Mouse (Mus musculus) layer of hippocampus, adult 8-10 months (tissue): Measurements from ENCODE around the gene Def8. TPM values are rescaled to one million over a fixed set of nuclear protein-coding genes. Genes with fewer than 3 reads are reported as not detected.

ENCODE experiments used
- DNase-seq, 2 experiments: peaks; one replicate each; pipeline ENCODE4 v3.0.0; 2022; ENCODE audit warnings: low spot score in 2 of 2
- total RNA-seq, 4 experiments: library from RNA; stranded (reverse); gene quantifications; 2 replicates each; pipeline ENCODE4 v1.2.4; 2022

The Def8 gene
- 10 to 100 TPM; 48.1 to 59.4 (median 54.5) TPM for total RNA-seq

- DNase-seq: no peak
Measured at GRCm38 (mm10) chr8:123423441-123423840, at the start of gene Def8. Gene Def8 (plus strand): TSS chr8:123423527.

DNA sequence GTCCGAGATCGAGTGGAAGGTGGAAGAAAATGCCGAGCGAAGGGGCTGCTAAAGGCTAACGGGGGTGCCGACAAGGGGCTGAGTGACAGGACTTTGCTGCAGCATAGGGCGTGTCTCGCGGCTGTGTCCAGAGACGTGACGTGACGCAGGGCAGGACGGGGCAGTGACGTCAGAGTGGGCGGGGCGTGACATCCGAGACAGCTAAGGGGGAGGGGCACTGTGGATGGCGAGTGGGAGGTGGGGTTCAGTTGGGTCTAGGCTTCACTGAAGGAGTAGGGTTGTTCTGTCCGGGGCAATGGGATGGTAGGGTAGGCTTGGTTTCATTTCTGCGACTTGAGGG lies 49.1 kb upstream of the Def8 start:
- DNase-seq: peak; percentile 90 to 93

- no peak for DNase-seq
Measured at GRCm38 (mm10) chr8:123375701-123376100, 47.6 kb upstream of the Def8 start.

DNA sequence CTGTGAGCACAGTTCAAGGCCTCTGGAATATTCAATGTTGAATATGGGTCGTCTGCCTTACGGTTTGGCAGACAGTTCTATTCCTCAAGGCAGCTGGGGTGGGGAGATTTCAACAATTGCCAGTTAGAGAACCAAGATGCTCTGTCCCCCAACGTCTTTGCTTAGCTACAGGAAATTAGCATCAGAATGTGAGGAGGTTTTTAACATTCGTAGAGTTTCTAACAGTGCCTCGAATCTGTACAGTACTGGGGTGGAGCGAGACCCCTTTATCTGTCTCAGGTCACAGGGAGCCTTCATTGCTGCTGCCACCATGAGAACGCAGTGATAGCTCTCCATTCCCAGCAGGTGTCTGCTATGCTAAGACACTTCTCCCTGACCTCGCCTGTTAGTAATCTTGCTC lies 47.2 kb upstream of the Def8 start:
- no peak for DNase-seq

GRCm38 (mm10) chr8:123381711-123382110 lies 41.6 kb upstream of the Def8 start:
- no peak for DNase-seq

DNA sequence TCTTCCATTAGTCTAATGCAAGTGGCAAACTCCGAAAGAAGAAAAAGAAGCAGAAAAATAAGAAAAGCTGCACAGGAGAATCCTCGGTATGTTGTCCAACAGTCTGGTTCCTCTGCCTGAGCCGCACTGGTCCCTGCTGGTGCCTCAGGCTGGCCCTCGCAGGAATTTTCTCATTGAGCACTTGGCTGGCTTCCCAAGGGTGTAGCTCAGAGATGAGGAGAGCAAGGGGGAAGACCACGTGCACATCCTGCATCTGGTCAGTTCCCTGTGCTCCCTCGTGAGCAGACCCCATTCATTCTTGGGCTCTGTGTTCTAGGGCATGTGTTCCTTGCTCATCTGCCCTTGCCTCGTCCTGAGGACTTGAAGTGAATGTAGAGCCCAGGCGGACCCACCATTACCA lies 40.8 kb upstream of the Def8 start:
- no peak for DNase-seq

GRCm38 (mm10) chr8:123384883-123385540 lies 38.3 kb upstream of the Def8 start:
- no peak for DNase-seq

GRCm38 (mm10) chr8:123387041-123387440 lies 36.3 kb upstream of the Def8 start:
- no peak for DNase-seq

DNA sequence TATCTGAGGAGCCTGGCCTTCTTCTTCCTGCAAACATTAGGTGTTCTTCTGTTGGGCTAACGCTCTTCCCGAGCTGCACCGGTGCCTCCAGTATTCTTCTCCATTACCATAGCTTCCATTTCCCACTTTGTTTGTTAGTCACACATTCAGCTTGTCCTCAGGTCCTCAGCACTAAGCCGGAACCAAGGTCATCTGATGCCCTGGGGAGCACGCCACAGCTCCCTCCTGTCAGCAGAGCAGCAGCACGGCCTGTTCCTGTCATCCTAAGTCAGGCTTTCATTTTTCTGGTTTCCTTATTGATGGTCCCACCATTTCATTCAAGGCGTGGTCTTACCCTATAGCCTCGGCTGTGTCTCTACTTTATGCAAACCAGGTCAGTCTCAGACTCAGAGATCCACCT lies 35.5 kb upstream of the Def8 start:
- no peak for DNase-seq

DNA sequence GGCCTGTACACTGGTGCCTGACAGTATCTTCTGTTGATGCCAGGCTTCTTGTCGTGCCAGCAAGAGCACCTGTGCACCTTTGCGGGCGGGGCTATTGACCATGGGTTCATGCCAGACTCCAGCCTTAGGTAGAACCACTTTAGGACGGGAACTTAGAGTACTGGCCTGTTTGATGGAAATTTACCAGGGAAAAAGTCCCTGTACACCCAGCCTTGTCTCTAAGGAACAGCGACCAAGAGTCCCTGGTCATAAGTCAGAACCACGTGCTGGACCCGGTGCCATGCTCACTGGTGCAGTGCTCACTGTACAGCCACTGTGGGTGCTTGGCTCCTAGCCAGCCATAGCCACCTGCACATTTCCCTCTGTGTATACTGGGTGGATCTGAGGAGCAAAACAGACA lies 34.3 kb upstream of the Def8 start:
- no peak for DNase-seq

DNA sequence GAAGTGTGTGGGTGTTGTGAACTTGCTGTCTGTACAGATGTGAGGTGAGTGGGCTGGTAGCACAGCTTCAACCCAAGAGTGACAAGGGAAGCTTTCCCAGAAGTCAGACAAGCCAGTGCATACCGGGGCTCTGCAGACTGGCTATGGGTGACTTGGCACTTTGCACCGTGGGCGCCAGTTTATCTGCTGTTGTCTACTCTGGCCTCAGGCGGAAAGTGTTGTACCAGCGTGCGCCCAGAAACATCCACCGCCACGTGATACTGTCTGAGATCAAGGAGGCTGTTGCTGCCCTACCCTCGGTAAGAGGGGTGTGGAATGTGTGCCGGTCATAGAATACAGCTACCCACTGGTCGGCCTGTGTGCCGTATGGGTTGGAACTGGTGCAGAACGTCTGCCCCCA lies 25.0 kb upstream of the Def8 start:
- no peak for DNase-seq

GRCm38 (mm10) chr8:123401936-123402335 lies 21.4 kb upstream of the Def8 start:
- no peak for DNase-seq

GRCm38 (mm10) chr8:123402730-123403326 lies 20.5 kb upstream of the Def8 start:
- DNase-seq: no peak

DNA sequence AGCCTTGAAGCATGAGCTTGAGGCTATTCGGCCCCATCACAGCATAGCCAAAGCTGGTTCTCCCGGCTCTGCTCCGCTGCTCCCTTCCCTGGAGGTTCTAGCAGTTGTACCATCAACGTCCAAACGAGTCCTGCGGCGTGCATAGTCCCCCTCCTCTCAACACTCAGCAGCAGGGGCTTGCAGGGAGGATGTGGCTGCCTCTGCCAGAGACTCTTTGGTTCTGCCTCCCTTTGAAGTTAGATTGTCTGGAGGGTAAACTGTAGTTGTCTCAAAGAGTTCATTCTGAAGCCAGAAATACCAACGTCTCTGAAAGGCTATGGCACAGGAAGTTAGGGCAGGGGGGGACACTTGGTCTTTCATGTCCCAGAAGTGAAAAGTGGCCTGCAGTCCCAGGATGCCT lies 18.8 kb upstream of the Def8 start:
- no peak for DNase-seq

- peak in 1 of 2 experiments; percentile 72 for DNase-seq
Measured at GRCm38 (mm10) chr8:123406786-123407185, 16.5 kb upstream of the Def8 start, which contains the start of gene Mc1r. Gene Mc1r (plus strand): TSS chr8:123407107.

GRCm38 (mm10) chr8:123407612-123408011 lies 15.7 kb upstream of the Def8 start:
- DNase-seq: no peak

DNA sequence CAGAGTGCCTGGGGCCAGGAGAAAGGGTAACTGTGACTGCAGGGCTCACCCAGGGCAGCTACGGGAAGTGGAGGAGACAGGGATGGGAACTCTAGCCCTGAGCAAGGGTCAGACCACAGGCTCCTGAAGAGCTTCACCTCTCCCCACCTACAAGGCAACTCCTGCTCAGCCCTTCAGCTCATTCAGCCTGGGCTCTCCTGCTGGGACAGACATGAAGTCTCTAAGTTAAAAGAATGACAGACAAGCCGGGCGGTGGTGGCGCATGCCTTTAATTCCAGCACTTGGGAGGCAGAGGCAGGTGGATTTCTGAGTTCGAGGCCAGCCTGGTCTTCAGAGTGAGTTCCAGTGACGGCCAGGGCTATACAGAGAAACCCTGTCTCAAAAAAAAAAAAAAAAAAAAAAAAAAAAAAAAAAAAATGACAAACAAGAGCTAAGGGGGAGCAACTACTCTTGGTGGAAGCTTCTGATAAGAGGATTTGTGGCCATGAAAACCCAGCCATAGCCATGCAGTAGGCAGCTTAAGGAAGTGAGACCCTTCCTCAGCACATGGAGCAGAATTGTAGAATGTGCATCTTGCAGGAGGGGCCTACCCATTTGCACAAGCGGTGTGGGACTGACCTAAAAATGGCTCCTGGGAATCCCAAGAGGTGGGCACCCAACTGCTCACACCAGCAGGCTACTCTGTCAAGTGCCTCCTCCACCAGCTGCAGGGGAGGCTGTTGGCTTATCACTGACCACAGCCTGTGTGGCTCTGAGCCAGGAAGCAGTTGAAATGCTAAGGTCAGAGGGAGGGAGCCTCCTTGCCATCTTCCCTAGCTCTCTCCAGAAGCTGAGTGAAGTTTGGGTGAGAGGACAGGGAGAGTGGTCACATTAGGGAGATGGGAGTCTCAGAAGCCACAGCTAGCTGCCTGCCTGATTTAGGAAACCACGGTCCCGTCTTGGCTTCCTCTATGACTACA lies 14.5 kb upstream of the Def8 start:
- no peak for DNase-seq

GRCm38 (mm10) chr8:123410049-123410587 lies 13.2 kb upstream of the Def8 start:
- DNase-seq: no peak

GRCm38 (mm10) chr8:123410788-123411187 lies 12.5 kb upstream of the Def8 start:
- DNase-seq: no peak

DNA sequence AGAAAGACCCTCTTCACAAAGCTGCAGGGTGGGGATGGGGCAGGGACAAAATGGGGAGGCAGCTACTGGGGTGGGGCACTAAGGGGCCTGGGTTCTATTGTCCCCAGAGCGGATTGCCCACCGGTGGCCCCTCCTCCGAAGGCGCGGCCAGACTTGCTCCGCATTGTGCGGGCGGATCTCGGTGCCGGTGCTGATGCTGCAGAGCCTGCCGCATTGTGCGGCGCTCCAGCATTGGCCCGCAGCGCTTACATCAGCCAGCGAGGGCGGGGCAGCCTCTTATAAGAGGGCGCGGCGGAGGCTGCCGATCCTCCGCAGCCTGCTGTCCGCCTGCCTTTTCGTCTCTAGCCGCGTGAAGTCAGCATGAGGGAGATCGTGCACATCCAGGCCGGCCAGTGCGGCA lies 12.1 kb upstream of the Def8 start, which contains the start of gene Tubb3:
Tubb3 (plus strand) TSS at position 179 of the 400 bp plus-strand sequence.
- DNase-seq: peak; percentile 88 to 90

- no peak for DNase-seq
Measured at GRCm38 (mm10) chr8:123411781-123412327, 11.5 kb upstream of the Def8 start.
